Mouse (Mus musculus) layer of hippocampus, adult 9-11 months (tissue): ENCODE measurements at regions not wholly inside any gene's neighbourhood (a gene's known extent, or its start where the extent isn't known, plus 50 kb on each side); places are given as distances from the start of the nearest gene placed in this dataset.

ENCODE experiments used
- DNase-seq: peaks from one replicate; pipeline ENCODE4 v3.0.0; 2022

DNA sequence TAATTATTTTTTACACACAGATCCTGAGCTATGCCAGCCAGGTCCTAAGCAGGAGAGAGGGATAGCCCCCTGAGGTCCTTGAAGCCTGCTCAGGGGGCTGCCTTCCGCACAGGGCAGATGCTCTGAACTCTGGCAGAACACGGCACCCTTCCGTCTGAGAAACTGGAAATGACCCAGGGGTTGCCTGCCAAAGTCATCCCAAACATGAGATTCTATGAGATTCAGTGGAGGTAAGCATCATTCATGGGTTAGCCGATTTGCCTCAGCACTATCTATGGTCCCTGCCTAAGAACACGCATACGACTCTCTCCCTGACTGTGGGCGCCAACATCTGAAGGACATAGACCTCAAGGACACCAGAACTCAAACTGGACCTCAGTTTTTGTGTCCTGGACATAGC lies 152.8 kb downstream of the Bcl11b start:
- DNase-seq, result no peak

DNA sequence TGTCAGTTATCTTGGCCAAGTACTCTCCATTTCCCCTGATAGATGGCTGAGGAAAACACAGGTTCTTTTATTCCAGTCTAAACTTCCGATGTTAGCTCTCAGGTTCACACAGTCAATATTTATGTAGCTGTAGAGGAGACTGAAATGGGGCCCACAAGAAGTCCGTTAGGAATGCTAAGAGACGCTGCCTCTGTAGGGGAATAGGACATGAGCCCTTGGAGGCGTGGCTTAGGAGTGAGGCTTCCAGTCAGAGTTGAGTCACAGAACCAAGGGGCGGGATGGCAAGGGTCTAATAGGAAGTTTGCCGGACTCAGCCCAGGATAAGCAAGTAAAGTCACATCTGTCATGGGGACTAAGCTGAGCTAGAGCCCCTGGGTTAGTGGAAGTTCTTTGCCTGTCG lies 150.5 kb downstream of the Bcl11b start:
- no peak for DNase-seq

DNA sequence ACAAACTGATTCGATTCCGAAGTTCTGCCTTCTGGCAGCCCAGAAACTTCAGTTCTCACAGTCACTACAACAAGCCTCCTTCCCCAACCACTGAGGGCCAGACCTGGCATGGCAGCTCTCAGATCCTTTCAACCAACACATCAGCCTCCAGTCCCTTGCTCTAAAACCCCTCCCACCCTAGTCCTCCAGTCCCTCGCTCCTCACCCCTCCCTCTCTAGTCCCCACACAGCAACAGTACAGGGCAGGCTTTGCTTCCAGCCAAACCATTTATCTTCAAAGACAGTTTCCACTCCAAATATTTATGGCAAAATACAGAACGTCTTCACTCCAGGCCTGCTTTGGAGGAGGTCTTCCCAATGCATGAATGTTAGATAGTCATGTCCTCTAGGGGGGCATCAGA lies 147.9 kb downstream of the Bcl11b start:
- DNase-seq, result no peak

DNA sequence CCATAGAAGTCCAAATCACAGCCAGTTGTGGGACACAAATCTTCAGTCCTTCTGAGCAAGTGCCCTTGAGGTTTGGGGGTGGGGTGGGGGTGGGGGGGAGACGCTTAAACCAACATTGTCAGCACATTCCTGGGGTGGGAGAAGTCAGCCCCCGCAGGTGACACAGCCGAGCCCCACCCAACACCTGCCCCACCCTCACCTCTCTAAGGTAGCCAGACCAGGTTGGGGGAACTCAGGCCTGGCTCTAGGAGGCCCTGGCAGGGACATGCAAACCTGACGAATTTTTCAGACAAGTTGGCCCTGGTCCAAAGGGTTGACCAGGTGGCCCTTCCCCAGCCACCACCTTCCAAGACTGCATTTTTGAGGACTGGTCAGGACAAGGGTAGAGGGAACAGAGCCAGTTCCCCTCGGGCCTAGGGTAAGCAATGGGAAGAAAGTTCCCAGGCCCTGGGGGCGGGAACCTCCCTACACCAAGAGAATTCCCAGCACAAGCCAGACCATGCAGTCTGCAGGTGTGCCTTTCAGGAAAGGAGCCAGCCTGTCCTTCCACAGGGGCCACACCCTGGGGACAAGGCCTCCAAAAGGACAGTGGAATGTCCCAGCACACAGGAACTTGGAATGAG lies 146.9 kb downstream of the Bcl11b start:
- no peak for DNase-seq

DNA sequence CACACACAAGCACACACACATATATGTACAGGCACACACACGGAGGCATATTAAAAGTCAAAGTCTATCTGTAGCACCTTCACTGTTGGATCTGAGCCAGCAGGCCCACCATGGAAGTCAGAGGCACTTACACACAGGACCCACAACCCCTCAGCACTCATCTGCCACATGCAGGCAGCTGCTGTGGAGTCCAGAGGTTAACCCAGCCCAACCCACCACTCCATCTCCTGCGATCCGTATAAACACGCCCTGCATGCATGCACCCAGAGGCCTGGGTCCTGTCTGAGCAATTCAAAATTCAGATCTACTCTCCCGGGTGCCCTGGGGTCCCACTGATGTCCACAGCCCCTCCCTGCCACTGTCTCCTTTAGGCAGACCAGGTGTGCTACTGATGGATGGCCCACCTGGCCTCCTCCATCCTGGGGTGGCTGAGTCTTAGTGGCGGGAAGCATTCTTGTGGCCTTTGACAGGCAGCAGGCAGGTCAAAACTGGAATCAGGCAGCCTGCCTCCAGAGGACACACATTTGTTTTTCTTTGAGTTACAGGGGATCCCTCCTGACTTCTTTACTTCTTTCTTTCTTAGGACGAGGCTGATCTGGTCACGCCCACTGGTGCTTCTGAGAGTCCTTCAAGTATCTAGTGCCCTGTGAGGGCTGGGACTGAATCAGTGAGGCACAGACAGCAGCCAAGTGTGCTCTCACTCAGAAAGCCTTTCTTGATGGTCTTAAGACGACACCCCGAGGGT lies 144.7 kb downstream of the Bcl11b start:
- no peak for DNase-seq

DNA sequence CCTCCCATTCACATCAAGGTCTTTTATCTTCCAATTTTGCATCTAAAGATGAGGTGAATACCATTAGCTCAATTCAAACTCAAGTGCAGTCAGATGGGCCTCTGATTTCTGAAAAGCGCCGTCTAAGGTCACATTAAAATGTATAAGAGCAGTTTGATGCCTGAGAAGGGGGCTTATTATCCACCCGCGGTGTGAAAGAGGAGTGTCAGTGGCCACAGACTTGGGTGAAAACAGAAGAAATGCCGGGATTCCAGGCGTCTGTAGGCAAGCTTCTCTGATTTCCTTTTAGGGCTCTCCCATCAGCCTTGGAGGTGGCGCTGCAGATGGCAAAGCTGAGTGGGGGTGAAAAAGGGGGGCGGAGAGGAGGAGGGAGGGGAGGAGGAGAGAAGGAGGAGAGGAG lies 143.7 kb downstream of the Bcl11b start:
- DNase-seq, result no peak

DNA sequence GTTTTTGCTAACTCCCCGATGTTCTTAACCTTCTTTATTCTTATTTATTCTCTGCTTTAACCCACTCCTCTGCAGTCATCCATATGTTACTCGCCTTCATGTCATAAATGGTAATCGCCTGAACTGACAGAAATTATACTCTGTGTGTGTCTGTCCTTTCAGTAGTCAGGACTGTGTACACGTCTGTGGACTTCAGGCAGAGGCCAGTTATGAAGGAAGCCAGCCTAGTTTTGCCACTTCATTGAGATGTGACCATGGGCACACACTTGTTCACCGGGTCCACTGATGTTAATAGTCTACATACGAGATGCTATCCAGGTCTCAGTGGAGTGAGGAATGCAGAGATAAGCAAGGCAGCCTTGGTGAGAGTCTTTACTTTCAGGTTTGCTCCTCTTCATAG lies 143.0 kb downstream of the Bcl11b start:
- DNase-seq, result no peak
